Mouse (Mus musculus): ENCODE measurements around the gene Tmed2. TPM values are rescaled to one million over a fixed set of nuclear protein-coding genes. Genes with fewer than 3 reads are reported as not detected.

Tmed2 gene
- total and polyA plus RNA-seq, 2 experiments from 2014 or later, result 331 to 404 TPM

DNA sequence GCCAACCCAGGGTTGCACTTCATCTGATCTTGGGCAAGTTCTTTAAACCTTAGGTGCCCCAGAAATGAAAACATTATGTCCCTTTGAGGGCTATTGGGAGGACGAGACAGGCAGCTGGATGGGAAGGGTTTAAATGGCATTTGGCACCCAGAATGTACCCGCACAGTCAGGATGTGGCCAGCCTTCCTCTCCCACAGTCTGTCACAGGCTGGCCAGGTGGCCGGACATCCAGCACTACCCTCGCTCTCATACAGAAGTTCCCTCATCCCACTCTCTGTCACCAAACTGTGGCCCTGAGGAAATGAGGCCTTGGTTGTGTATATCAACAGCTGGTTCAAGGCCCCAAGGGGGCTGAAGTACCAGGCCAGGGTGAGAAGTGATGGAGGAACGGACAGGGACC is 15.6 kb upstream of the Tmed2 start:
- no peak for TF ChIP-seq EP300 (IDR thresholded peaks at IDR 0.05; ENCODE audit: low read depth)
- no peak for TF ChIP-seq CTCF (IDR thresholded peaks at IDR 0.05; ENCODE audit: low read depth)
- Histone ChIP-seq H3K9ac (replicated peaks; ENCODE audit: low read depth, low read length) (no peak overlapping the region), H3K27me3 (ENCODE audit: control insufficient read depth, insufficient read depth, low read length) (no peaks in the 10 kb centered on the region), H3K4me1 (ENCODE audit: control insufficient read depth, insufficient read depth) (peaks cover 21% of the 10 kb centered on the region), H3K4me2 (ENCODE audit: low read depth, low read length) (no peak overlapping the region), H3K27ac (ENCODE audit: low read depth) (no peak overlapping the region), H3K9me3 (replicated peaks; ENCODE audit: control insufficient read depth, low read length) (no peaks in the 10 kb centered on the region), H3K36me3 (replicated peaks; ENCODE audit: control insufficient read depth, insufficient read depth, low read length) (peaks cover 19% of the 10 kb centered on the region), H3K4me3 (ENCODE audit: low read depth, low read length) (no peak overlapping the region)
- ATAC-seq (ENCODE audit: insufficient read depth, low read depth) (no peak), DNase-seq (ENCODE audit: low spot score) (no peak)
- WGBS, result 86% methylated on average over 5 of the region's 5 CpGs

DNA sequence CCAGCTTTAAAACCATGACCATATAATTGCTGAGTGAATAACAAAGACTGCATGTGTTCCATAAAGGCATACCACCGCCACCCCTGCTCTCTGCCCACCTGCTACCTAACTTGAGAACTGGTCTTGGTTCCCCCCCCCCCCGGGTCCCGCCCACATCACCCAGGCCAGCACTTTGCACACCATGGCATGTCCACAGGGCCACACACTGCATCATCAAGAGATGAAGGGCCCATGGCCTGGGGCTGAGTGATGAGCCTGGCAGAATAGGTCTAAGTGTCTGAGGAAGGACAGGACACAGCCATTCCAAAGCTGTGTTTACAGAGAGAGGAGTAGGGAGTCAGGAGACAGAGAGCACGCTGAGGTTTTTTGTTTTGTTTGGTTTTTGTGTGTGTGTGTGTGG is 12.1 kb upstream of the Tmed2 start:
- Histone ChIP-seq H3K4me2 (ENCODE audit: low read depth, low read length) (peak overlapping the region; percentile 91), H3K9ac (replicated peaks; ENCODE audit: low read depth, low read length) (peak overlapping the region; percentile 79), H3K27ac (ENCODE audit: low read depth) (peak overlapping the region; percentile 94), H3K4me1 (ENCODE audit: control insufficient read depth, insufficient read depth) (peaks cover 28% of the 10 kb centered on the region), H3K27me3 (ENCODE audit: control insufficient read depth, insufficient read depth, low read length) (no peaks in the 10 kb centered on the region), H3K36me3 (replicated peaks; ENCODE audit: control insufficient read depth, insufficient read depth, low read length) (peaks cover 6% of the 10 kb centered on the region; the same call in 1 of the 2 replicates), H3K4me3 (ENCODE audit: low read depth, low read length) (peak overlapping the region; percentile 95), H3K9me3 (replicated peaks; ENCODE audit: control insufficient read depth, low read length) (no peaks in the 10 kb centered on the region)
- 77% methylated on average over 4 of the region's 4 CpGs for WGBS
- TF ChIP-seq CTCF (IDR thresholded peaks at IDR 0.05; ENCODE audit: low read depth), result no peak
- TF ChIP-seq EP300 (IDR thresholded peaks at IDR 0.05; ENCODE audit: low read depth), result no peak
- ATAC-seq (ENCODE audit: insufficient read depth, low read depth) (no peak), DNase-seq (ENCODE audit: low spot score) (no peak)

DNA sequence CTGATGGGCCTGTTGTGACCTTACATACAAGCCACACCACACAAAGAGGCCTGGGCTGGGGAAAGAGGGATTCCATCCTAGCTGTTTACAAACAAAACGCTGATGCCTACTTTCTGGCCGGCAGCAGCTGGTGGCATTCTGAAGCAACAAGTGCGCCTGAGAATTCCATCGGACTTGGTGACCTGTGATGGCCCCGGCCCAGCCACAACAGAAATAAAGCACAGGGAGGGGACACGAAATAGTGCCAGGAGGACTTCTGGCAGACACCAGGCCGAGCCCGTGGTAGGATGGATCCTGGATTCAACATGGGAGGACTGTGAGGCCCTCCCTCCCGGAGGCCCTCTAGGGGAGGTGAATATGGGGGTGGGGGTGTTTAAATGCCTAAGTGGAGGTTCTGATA is 11.7 kb upstream of the Tmed2 start:
- H3K4me3 ChIP-seq (ENCODE audit: low read depth, low read length), result peak overlapping the region; percentile 95
- H3K27me3 ChIP-seq (ENCODE audit: control insufficient read depth, insufficient read depth, low read length), result no peaks in the 10 kb centered on the region
- 6% methylated on average over 9 of the region's 9 CpGs for WGBS
- DNase-seq (ENCODE audit: low spot score) (peak; percentile 56), ATAC-seq (ENCODE audit: insufficient read depth, low read depth) (peak; percentile 35; the same call in 1 of the 2 replicates)
- H3K36me3 ChIP-seq (replicated peaks; ENCODE audit: control insufficient read depth, insufficient read depth, low read length), result peaks cover 6% of the 10 kb centered on the region; the same call in 1 of the 2 replicates
- H3K27ac ChIP-seq (ENCODE audit: low read depth), result peak overlapping the region; percentile 94
- TF ChIP-seq CTCF (IDR thresholded peaks at IDR 0.05; ENCODE audit: low read depth) (no peak), EP300 (IDR thresholded peaks at IDR 0.05; ENCODE audit: low read depth) (no peak)
- peaks cover 28% of the 10 kb centered on the region for H3K4me1 ChIP-seq (ENCODE audit: control insufficient read depth, insufficient read depth)
- peak overlapping the region; percentile 91 for H3K4me2 ChIP-seq (ENCODE audit: low read depth, low read length)
- H3K9ac ChIP-seq (replicated peaks; ENCODE audit: low read depth, low read length), result peak overlapping the region; percentile 79
- H3K9me3 ChIP-seq (replicated peaks; ENCODE audit: control insufficient read depth, low read length), result no peaks in the 10 kb centered on the region

DNA sequence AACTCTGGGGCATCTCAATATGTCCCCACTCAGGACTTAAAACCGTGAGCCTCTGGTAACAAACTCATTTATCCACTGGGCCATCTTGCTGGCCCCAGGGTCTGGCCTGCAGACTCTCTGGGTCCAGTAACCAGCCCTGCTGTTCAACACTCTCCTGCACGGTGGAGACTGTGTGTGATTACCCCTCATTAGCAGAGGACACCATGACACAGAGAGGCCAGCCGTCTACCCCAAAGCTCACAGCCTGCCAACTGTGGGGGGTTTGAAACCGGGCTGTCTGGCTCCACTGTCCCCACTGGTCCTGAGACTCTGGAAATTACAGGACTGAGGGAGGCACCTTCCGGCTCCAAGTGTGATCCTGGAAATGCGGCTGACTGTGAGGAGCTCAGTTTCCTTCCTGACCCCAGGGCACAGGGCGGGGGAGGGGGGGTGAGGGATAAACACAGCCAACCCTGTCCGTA is 11.3 kb upstream of the Tmed2 start:
- Histone ChIP-seq H3K9ac (replicated peaks; ENCODE audit: low read depth, low read length) (peak overlapping the region; percentile 79), H3K4me2 (ENCODE audit: low read depth, low read length) (peak overlapping the region; percentile 91), H3K9me3 (replicated peaks; ENCODE audit: control insufficient read depth, low read length) (no peaks in the 10 kb centered on the region), H3K4me1 (ENCODE audit: control insufficient read depth, insufficient read depth) (peaks cover 28% of the 10 kb centered on the region), H3K36me3 (replicated peaks; ENCODE audit: control insufficient read depth, insufficient read depth, low read length) (peaks cover 6% of the 10 kb centered on the region; the same call in 1 of the 2 replicates), H3K27ac (ENCODE audit: low read depth) (peak overlapping the region; percentile 94), H3K27me3 (ENCODE audit: control insufficient read depth, insufficient read depth, low read length) (no peaks in the 10 kb centered on the region), H3K4me3 (ENCODE audit: low read depth, low read length) (peak overlapping the region; percentile 95)
- ATAC-seq (ENCODE audit: insufficient read depth, low read depth) (0 out of 2 replicates have a peak, but pooled peaks have one; percentile 8), DNase-seq (ENCODE audit: low spot score) (no peak)
- TF ChIP-seq EP300 (IDR thresholded peaks at IDR 0.05; ENCODE audit: low read depth), result no peak
- no peak for TF ChIP-seq CTCF (IDR thresholded peaks at IDR 0.05; ENCODE audit: low read depth)
- WGBS, result 20% methylated on average over 8 of the region's 8 CpGs

DNA sequence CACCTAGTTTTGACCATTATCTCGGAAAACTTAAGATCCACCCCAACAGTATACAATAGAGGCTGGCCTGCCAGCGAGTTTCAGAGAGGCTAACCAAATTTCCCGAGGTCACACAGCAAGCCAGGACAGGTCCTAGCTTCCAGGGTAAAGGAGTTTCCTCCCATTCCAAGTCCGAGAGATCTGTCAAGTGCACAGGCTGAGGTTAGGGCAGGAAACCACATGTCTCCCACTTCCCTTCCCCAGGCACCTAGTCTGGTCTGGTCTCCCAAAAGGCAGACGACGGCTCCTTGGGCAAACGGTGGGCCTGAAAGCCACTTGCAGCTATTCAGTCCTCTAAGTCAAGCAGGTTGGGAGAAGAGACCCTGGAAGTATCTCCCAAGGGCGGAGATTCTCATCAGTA is 10.8 kb upstream of the Tmed2 start:
- peaks cover 6% of the 10 kb centered on the region; the same call in 1 of the 2 replicates for H3K36me3 ChIP-seq (replicated peaks; ENCODE audit: control insufficient read depth, insufficient read depth, low read length)
- peak overlapping the region; percentile 95 for H3K4me3 ChIP-seq (ENCODE audit: low read depth, low read length)
- no peak for ATAC-seq (ENCODE audit: insufficient read depth, low read depth)
- TF ChIP-seq EP300 (IDR thresholded peaks at IDR 0.05; ENCODE audit: low read depth) (no peak), CTCF (IDR thresholded peaks at IDR 0.05; ENCODE audit: low read depth) (no peak)
- peak overlapping the region; percentile 79 for H3K9ac ChIP-seq (replicated peaks; ENCODE audit: low read depth, low read length)
- no peak for DNase-seq (ENCODE audit: low spot score)
- no peaks in the 10 kb centered on the region for H3K9me3 ChIP-seq (replicated peaks; ENCODE audit: control insufficient read depth, low read length)
- H3K4me1 ChIP-seq (ENCODE audit: control insufficient read depth, insufficient read depth), result peaks cover 28% of the 10 kb centered on the region
- peak overlapping the region; percentile 91 for H3K4me2 ChIP-seq (ENCODE audit: low read depth, low read length)
- 39% methylated on average over 8 of the region's 8 CpGs for WGBS
- H3K27ac ChIP-seq (ENCODE audit: low read depth), result peak overlapping the region; percentile 94
- no peaks in the 10 kb centered on the region for H3K27me3 ChIP-seq (ENCODE audit: control insufficient read depth, insufficient read depth, low read length)

Measured in heart, postnatal 0 days (tissue).